Mouse (Mus musculus): ENCODE results near the gene Lhx2.

Lhx2 gene

DNA sequence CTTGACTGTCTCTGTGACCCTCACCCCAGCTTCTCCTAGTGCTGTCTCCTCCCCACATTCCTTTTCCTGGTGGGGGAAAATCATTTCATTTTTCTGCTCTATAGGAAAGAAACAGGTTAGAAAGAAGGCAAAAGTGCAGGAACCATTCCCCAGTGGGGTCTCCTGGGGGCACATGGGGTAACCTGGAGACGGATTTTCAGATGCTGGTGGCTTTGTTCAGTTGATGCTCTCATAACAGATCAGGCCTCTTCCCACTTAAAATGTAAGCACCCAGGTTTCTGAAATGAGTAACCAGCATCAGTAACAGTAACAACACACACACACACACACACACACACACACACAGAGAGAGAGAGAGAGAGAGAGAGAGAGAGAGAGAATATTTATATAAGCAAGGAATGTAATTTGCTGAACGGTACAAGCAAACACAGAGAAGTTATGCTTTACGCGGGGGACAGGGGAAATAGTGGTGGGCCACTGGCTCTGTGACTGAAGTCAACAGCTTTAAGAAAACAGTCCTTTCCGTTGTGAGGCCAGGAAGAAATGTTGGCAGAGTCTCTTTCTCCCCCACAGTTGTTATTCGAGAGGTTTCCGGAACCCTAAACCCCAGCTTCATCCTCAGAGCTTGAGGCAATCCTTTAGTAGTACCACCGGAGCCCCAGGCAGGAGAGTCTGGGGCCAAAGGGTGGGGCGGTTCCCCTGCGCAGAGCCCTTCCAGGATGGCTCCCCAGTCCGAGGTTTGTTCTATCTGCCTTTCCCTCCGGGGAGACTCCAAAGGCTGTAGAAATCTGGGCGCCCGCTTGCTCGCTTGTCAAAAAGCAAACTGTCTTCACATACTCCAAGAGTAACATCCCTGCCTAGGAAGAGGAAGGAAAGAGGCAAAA is 8.0 kb downstream of the Lhx2 start:
- DNase-seq (ENCODE audit: extremely low spot score, low spot score): peak; percentile 59

DNA sequence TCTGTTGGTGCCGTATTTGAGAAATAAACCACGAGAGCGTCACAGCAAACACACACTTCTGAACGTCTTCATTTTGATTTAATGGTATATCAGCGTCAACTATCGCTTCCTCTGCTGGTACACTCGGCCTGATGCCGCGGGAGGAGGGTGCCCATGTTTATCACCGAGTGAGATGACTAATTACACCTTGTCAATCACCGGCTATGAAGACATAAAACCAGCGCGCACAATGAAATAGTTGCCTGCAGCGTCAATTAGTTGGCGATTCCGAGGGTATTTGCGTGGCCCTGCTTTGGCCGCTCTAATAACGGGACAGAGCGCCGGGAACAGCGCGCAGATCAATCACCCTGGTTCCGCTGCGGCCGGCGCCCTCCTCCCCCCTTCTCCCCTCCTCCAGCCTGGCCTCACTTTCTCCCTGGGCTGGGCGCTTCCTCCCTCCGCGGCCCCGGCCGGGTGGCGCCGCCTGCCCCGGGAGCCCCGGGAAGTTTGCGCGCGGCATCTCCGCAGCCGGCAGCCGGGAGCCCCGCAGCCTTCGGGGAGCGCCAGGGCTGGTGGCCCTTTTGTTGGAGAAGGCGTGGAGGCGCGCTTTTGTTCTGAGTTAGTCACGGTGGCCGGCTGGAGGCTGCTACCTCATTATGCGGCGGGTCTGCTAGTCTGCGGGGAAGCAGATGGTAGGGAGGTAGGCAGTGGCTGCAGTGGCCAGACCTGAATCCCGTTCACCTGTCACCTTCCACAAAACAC is 8.9 kb downstream of the Lhx2 start:
- peak; percentile 81 for DNase-seq (ENCODE audit: extremely low spot score, low spot score)

DNA sequence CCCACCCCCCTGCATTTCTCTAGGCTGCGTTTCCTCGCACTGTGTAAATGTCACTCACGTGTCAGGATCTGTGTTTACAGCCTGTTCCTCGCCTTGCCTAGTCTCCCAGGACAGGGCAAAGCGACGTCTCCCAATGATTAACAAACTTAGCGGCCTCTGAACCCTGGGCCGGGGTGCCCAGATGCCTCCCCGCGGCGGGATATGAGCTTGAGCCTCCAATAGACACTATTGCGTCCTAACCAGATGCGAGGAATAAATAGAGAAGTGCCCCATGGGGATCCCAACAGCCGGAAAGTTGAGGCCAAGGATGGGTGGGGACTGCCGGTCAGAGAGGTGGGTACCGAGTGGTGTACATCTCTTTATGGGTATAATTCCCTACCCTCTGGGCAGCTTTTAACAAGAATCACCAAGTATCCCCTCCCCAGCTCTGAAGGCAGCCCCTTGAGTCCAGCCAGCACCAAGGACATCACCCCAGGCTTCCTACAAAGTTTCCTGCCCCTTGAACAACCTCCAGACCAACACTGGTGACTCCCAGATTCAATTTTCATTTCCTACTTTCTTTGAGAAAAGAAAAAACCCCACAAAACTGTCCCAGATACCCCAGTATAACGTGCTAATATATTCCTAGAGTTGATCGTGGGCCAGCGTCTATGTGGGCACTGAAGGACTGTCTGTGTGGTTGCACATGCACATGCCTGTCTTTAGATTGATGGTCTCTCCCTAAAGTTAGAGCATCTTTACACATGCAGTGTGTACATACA is 9.8 kb downstream of the Lhx2 start:
- DNase-seq (ENCODE audit: extremely low spot score, low spot score): no peak

GRCm38 (mm10) chr2:38349447-38350350 is 10.6 kb downstream of the Lhx2 start:
- no peak for DNase-seq (ENCODE audit: extremely low spot score, low spot score)

DNA sequence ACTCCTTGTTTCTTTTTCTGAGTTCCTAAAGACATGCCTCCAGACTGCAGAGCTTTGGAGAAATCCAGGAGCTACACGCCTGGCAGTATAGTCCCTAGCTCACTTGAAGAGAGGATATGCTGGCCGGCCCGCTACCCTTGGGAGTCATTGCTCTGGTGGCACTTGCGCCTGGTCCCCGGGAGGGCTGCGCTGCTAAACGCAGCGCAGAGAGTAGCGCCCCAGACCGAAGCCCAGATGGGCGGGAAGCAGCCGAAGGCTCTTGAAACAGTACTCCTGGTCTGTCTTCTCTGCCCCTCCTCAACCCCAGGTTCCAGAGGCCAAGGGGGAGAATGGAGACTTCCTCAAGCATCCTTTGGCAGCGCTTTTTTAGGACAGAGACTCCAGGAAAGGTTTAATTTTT is 11.3 kb downstream of the Lhx2 start:
- peak; percentile 68 for DNase-seq (ENCODE audit: extremely low spot score, low spot score)

- DNase-seq (ENCODE audit: extremely low spot score, low spot score): peak; percentile 85
These were observed 11.7 kb downstream of the Lhx2 start for GRCm38 (mm10) chr2:38350796-38351195.

DNA sequence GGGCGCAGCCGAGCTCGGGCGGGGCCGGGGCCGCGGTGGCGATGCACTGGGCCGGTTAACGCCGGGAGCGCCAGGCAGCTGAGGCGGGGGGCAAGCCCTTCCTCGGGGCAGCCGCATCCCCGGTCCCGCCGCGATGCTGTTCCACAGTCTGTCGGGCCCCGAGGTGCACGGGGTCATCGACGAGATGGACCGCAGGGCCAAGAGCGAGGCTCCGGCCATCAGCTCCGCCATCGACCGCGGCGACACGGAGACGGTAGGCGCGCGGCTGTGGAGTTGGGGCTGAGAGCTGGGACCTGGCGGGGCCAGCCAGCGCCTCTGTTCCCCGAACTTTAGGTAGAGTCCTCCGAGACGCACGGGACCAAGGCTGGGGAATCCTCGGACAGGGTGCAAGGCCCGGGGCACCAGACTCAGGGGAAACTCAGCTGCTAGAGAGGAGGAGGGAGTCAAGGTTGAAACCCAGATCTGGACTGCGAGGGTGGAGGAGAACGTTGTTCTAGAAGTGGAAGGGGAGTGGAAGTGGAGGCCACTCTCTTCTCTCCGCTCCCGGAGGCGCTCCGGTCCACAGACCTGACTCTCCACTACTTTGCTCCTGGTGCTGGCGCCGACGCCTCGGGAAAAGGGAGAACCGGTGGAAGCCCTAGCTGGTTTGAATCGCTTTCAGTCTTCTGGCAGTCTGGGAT is 12.7 kb downstream of the Lhx2 start:
- peak; percentile 70 for DNase-seq (ENCODE audit: extremely low spot score, low spot score)

- peak; percentile 49 for DNase-seq (ENCODE audit: extremely low spot score, low spot score)
These were observed 13.4 kb downstream of the Lhx2 start for GRCm38 (mm10) chr2:38352321-38353007.

GRCm38 (mm10) chr2:38353008-38353379 is 13.9 kb downstream of the Lhx2 start:
- DNase-seq (ENCODE audit: extremely low spot score, low spot score): no peak

- no peak for DNase-seq (ENCODE audit: extremely low spot score, low spot score)
These were observed 14.6 kb downstream of the Lhx2 start for GRCm38 (mm10) chr2:38353664-38354063.

DNA sequence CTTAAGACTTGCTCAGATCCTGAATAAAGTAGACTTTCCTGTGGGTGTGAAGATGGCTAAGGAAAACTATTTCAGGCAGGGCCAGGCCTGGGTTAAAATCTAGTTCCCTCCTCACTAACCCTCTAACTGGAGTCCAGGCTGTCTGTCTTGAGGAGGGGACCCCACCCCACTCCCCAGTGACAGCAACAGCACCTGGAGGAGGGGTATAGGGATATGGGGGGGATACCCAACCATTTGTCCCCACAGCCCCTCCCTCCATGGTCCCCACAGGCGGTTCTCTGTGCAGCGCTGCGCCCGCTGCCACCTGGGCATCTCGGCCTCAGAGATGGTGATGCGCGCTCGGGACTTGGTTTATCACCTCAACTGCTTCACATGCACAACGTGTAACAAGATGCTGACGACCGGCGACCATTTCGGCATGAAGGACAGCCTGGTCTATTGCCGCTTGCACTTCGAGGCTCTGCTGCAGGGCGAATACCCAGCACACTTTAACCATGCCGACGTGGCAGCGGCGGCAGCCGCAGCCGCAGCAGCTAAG is 15.2 kb downstream of the Lhx2 start:
- no peak for DNase-seq (ENCODE audit: extremely low spot score, low spot score)

- peak; percentile 69 for DNase-seq (ENCODE audit: extremely low spot score, low spot score)
These were observed 15.8 kb downstream of the Lhx2 start for GRCm38 (mm10) chr2:38354717-38355510.

DNA sequence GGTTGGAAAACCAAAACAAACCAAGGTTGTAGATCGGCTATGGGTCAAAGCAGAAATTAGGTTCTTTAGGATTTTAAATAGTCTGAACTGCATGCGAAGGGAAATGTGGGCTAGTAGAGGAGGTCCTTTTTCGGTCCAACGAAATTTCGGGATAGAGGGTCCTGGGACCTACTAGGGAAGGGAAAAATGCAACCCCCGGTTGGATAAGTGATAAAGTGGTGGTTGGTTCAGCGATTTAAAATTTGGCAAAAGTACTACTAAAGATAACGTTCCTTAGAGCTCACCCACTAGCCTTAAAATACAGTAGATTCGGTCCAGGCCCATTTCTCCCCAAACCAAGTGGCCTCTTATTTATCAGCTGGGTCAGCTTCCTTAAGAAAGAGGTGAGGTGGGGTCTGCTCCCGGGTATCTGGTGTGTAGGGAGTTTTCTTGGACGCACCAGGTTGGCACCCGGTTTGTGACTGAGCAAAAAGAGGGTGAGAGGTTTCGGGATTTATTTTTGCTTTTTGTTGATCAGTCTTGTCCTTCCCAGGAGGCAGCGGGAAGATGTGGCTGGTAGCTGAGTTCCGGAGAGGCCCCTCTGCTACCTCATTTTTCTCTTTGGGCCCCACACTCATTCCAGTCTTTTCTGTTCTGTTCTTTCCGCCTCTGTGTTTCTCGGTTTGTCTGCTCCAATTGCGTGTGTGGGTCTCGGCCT is 16.8 kb downstream of the Lhx2 start:
- DNase-seq (ENCODE audit: extremely low spot score, low spot score): no peak

DNA sequence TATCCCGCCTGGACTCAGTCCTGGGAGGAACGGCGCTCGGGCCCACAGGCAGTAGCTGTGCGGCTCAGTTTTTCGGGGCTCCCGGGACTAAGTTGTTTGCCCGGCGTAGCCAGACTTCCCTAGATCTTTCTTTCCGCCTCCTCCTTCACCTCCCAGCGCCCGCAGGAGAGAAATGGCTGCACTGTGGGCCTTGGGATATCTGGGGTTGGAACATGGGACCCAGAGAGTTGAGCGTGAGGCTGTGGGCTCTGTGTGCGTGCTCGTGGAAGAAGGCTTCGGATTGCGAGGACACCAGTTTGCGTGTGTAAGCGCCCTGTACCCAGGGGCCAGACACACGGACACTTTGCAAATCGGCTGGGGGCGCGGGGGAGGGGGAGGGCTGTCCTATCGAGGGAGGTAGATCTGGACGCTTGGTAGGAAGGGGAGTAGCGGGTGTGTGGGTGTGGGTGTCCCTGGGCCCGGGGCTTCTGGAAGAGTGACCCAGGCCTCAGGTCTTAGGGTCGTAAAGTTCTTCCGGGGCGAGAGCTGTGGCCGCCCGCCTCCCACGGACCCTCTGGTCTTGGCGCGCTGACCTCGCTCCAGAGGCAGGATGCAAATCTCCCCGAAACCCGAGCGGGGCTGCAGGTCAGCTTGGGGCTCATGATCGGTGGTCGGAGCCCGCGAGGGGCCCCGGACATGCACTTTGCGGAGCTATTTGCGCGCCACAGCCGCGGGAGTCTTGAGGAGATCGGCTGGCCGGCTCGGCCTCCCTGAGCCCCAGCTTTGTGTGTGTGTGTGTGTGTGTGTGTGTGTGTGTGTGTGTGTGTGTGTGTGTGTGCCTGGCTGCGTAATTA is 17.6 kb downstream of the Lhx2 start:
- peak; percentile 77 for DNase-seq (ENCODE audit: extremely low spot score, low spot score)

- DNase-seq (ENCODE audit: extremely low spot score, low spot score): no peak
These were observed 18.5 kb downstream of the Lhx2 start for GRCm38 (mm10) chr2:38357294-38358246.

DNA sequence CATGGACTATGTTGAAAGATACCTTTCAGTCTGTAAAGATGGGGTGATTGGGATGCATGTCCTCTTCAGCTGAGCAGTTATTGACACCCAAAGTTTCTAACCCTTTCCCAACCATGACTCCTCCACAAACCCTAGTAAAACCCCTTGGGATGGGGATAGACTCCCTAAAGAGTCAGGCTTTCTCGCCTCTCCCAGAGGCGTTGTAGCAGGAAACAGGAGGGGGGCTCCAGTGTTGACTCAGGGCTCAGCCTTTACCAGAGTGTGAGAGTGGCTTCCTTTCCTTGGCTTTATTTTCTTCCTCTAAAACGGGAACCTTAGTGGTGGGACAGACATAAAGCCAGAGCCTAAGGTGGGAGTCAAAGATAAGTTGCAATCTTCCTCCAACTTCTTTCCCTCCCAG is 19.5 kb downstream of the Lhx2 start:
- DNase-seq (ENCODE audit: extremely low spot score, low spot score): no peak

Measured in neural tube, embryonic 10.5 days (tissue).